Mouse (Mus musculus) ES-Bruce4 (cell line): Measurements from ENCODE around the gene Slc28a1. TPM values are rescaled to one million over a fixed set of nuclear protein-coding genes. Genes with fewer than 3 reads are reported as not detected.
A peak's percentile ranks its signal among the peaks of the same experiment; 100 is the strongest.

Experiments used
- H3K27ac ChIP-seq: 2 replicates; pipeline ENCODE4 v1.5.1; 2012; ENCODE audit warnings: low read length, inconsistent platforms; ENCODE audit not compliant: insufficient read depth
- H3K27me3 ChIP-seq: 2 replicates; pipeline ENCODE4 v1.6.1; 2012; ENCODE audit warnings: mild to moderate bottlenecking, low read length, inconsistent platforms; ENCODE audit not compliant: control insufficient read depth, poor library complexity, insufficient read depth, severe bottlenecking
- H3K36me3 ChIP-seq: 2 replicates; pipeline ENCODE4 v1.6.1; 2012; ENCODE audit warnings: inconsistent platforms, mild to moderate bottlenecking, low read length, moderate library complexity; ENCODE audit not compliant: control insufficient read depth, poor library complexity, insufficient read depth, severe bottlenecking
- H3K4me1 ChIP-seq: one replicate; pipeline ENCODE4 v1.8.1; 2011; ENCODE audit warnings: low read length; ENCODE audit not compliant: control insufficient read depth, insufficient read depth
- H3K4me3 ChIP-seq: 2 replicates; pipeline ENCODE4 v1.5.1; 2011; ENCODE audit warnings: low read depth, mild to moderate bottlenecking, low read length
- H3K9ac ChIP-seq: 2 replicates; pipeline ENCODE4 v1.6.1; 2012; ENCODE audit warnings: low read depth, mild to moderate bottlenecking, inconsistent platforms; ENCODE audit not compliant: poor library complexity, severe bottlenecking
- H3K9me3 ChIP-seq: replicated peaks from 2 replicates; pipeline ENCODE4 v1.6.1; 2012; ENCODE audit warnings: mild to moderate bottlenecking, low read length, inconsistent platforms; ENCODE audit not compliant: control insufficient read depth, poor library complexity, insufficient read depth, severe bottlenecking
- CTCF ChIP-seq: IDR thresholded peaks from one replicate; pipeline ENCODE4 v1.8.1; 2011; ENCODE audit warnings: low read depth, low read length
- EP300 ChIP-seq: IDR thresholded peaks from 2 replicates; pipeline ENCODE4 v1.6.1; 2011; ENCODE audit warnings: low read depth, low read length; ENCODE audit not compliant: insufficient read depth
- POLR2A ChIP-seq: IDR thresholded peaks from one replicate; pipeline ENCODE4 v1.8.1; 2011; ENCODE audit warnings: low read length; ENCODE audit not compliant: insufficient read depth
- polyA plus RNA-seq: library from polyadenylated mRNA; stranded (reverse); fragments of >200 nt; gene quantifications from 2 replicates; pipeline ENCODE4 v1.2.4, GENCODE M21; 2011; ENCODE audit warnings: low read depth; ENCODE audit not compliant: missing spikeins, insufficient read depth, insufficient read length

Gene Slc28a1
- polyA plus RNA-seq, 1 experiment = 4.7 TPM

GRCm38 (mm10) chr7:81162345-81162744 lies 47.7 kb downstream of the Slc28a1 start:
- Histone ChIP-seq H3K36me3 (no peaks in the 10 kb centered on the region), H3K9me3 (no peaks in the 10 kb centered on the region), H3K4me3 (no peak overlapping the region), H3K27me3 (no peaks in the 10 kb centered on the region), H3K27ac (no peak overlapping the region), H3K9ac (no peak overlapping the region), H3K4me1 (no peaks in the 10 kb centered on the region)
- TF ChIP-seq CTCF (peak; percentile 76), EP300 (no peak)

DNA sequence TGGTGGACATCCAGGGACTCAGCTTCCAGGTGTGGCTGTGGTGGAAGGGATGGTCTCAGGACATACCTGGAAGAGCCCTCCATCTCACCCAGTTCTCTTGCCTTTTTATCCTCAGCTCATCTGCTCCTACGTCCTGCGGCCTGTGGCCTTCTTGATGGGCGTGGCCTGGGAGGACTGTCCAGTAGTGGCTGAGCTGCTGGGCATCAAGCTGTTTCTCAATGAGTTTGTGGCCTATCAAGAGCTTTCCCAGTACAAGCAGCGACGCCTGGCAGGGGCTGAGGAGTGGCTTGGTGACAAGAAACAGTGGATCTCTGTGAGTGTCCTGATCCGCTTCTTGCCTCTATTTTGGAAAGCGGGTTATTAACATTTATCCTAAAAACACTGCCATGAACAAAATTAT lies 49.8 kb downstream of the Slc28a1 start:
- no peaks in the 10 kb centered on the region for H3K9me3 ChIP-seq
- TF ChIP-seq EP300 (no peak), POLR2A (no peak), CTCF (no peak)
- H3K27me3 ChIP-seq = no peaks in the 10 kb centered on the region
- H3K27ac ChIP-seq = no peak overlapping the region
- H3K9ac ChIP-seq = no peak overlapping the region
- no peaks in the 10 kb centered on the region for H3K36me3 ChIP-seq
- H3K4me1 ChIP-seq = no peaks in the 10 kb centered on the region
- no peak overlapping the region for H3K4me3 ChIP-seq

DNA sequence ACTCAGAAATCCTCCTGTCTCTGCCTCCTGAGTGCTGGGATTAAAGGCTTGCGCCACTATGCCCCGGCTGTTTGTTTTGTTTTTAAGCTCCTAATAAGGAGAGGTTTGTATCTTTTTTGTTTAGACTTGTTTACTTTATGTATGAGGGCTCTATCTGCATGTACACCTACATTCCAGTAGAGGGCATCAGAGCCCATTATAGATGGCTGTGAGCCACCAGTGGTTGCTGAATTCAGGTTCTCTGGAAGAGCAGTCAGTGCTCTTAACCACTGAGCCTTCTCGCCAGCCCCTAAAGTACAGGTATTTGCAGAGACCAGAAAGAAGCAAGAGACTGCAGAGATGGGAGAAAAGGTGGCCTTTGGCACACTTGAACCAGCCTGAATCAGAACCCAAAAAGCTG lies 52.5 kb downstream of the Slc28a1 start:
- peak; percentile 35 for TF ChIP-seq CTCF
- TF ChIP-seq EP300 = no peak
- TF ChIP-seq POLR2A = no peak
- Histone ChIP-seq H3K27me3 (no peaks in the 10 kb centered on the region), H3K4me3 (no peak overlapping the region), H3K9me3 (no peaks in the 10 kb centered on the region), H3K4me1 (no peaks in the 10 kb centered on the region), H3K9ac (no peak overlapping the region), H3K27ac (no peak overlapping the region), H3K36me3 (no peaks in the 10 kb centered on the region)

GRCm38 (mm10) chr7:81169351-81169750 lies 54.8 kb downstream of the Slc28a1 start:
- TF ChIP-seq POLR2A (no peak), EP300 (no peak), CTCF (no peak)

GRCm38 (mm10) chr7:81173931-81174330 lies 59.3 kb downstream of the Slc28a1 start:
- Histone ChIP-seq H3K27ac (no peak overlapping the region), H3K4me3 (no peak overlapping the region), H3K36me3 (no peaks in the 10 kb centered on the region), H3K9ac (no peak overlapping the region), H3K4me1 (peaks cover 2% of the 10 kb centered on the region), H3K27me3 (no peaks in the 10 kb centered on the region), H3K9me3 (no peaks in the 10 kb centered on the region)
- TF ChIP-seq EP300 = no peak
- TF ChIP-seq POLR2A = no peak
- TF ChIP-seq CTCF = no peak

More at GRCm38 (mm10) chr7:81169351-81169750, 54.8 kb downstream of the Slc28a1 start:
- H3K4me3 ChIP-seq = no peak overlapping the region
- H3K9ac ChIP-seq = no peak overlapping the region
- no peaks in the 10 kb centered on the region for H3K4me1 ChIP-seq
- no peaks in the 10 kb centered on the region for H3K9me3 ChIP-seq
- no peaks in the 10 kb centered on the region for H3K27me3 ChIP-seq
- H3K27ac ChIP-seq = no peak overlapping the region
- H3K36me3 ChIP-seq = no peaks in the 10 kb centered on the region

- Histone ChIP-seq H3K4me1 (peaks cover 2% of the 10 kb centered on the region), H3K36me3 (no peaks in the 10 kb centered on the region)
- TF ChIP-seq POLR2A (no peak), CTCF (no peak), EP300 (no peak)
Observed at GRCm38 (mm10) chr7:81174654-81175053, 60.1 kb downstream of the Slc28a1 start.

DNA sequence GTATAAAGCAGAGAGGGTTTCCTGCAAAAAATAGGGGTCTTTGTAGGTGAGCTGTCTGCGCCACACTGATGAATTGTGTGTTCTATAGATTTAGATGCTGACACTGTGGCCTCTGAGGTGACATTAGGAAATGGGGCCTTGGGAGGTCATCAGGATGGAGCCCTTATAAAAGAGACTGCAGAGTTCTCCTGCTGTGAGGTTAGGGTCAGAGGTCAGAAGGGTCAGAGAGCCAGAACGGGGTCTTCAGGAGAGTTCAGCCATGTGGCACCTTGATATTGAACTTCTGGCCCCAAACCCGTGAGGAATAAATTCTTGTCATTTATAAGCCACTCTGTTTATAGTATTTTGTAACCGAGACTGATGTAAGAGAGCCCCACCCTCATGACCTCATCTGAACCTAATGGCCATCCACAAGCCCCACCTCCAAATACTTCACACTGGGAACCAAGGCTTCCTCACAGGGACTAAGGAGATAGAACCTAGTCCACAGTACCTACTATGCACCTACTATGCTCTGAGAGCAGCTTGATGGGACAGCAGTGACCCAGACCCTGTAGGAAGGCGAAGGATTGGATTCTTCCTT lies 61.7 kb downstream of the Slc28a1 start:
- no peak overlapping the region for H3K9ac ChIP-seq
- no peaks in the 10 kb centered on the region for H3K9me3 ChIP-seq
- no peak overlapping the region for H3K27ac ChIP-seq
- H3K27me3 ChIP-seq = no peaks in the 10 kb centered on the region
- no peaks in the 10 kb centered on the region for H3K36me3 ChIP-seq
- no peak for TF ChIP-seq EP300
- H3K4me3 ChIP-seq = no peak overlapping the region
- H3K4me1 ChIP-seq = peaks cover 2% of the 10 kb centered on the region

More at GRCm38 (mm10) chr7:81174654-81175053, 60.1 kb downstream of the Slc28a1 start:
- Histone ChIP-seq H3K27me3 (no peaks in the 10 kb centered on the region), H3K27ac (no peak overlapping the region), H3K9me3 (no peaks in the 10 kb centered on the region), H3K9ac (no peak overlapping the region), H3K4me3 (no peak overlapping the region)
